Mouse (Mus musculus): ENCODE data around the gene Pim2.
"Not testable (repeated sequence)": the region's sequence is repeated elsewhere in the genome, so short reads cannot be mapped to it uniquely, and the experiment has no call there.

Pim2 gene

DNA sequence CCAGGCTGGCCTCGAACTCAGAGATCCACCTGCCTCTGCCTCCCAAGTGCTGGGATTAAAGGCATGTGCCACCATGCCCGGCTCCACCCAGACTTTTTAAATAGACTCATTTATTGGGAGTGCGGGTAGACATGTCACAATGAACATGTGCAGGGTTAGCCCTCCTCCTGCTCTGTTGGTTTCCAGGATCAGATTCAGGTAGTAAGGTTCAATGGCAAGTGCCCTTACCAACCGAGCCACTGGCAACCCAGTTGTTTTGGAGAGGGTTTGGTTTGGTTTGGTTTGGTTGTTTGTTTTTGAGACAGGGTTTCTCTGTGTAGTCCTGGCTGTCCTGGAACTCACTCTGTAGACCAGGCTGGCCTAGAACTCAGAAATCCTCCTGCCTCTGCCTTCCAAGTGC lies 31.2 kb downstream of the Pim2 start, which contains the start of gene Gm10490:
Gene Gm10490, plus strand, starts transcription at position 301 of the 400 bp plus-strand sequence.
- not testable (repeated sequence) for DNase-seq

DNA sequence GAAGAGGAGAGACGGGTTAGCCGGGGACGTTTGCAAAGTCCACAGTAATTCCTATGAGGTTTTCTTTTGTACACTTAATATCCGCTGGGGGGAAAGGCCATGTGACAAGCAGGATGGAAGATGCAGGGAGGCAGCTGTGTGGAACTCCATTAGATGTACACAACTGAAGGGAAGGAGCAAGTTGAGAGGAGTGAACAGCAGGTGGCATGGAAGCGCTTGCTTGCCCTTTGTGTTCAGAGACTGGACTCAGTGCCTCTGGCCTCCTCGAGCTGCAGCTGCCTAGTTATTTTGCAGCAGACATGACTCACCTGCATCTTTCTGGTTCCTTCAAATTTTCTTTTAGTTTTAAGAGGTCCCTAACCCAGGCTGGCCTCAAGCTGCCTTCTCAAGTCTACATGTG lies 32.4 kb downstream of the Pim2 start:
- no peak for DNase-seq

DNA sequence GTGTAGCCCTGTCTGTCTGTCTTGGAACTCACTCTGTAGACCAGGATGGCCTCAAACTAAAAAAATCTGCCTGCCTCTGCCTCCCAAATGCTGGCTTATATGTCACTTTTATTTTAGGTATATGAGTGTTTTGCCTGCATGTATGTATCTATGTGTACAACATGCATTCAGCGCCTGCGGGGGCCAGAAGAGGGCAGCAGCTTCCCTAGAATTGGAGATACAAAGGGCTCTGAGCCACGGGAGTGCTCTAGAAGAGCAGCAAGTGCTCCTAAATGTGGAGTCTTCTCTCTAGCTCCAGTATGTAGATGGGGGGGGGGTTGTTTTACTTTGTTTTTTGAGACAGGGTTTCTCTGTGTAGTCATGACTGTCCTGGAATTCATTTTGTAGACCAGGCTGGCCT lies 37.6 kb downstream of the Pim2 start:
- DNase-seq, result peak; percentile 36

DNA sequence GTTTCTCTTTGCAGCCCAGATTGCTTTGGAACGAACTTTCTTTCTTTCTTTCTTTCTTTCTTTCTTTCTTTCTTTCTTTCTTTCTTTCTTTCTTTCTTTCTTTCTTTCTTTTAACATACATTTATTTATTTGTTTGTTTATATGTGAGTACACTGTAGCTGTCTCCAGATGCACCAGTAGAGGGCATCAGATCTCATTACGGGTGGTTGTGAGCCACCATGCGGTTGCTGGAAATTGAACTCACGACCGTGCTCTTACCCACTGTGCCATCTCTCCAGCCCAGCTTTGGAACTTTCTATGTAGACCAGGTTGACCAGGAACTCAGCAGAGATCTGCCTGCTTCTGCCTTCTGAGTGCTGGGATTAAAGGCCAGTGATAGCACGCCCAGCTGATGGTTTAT lies 39.9 kb downstream of the Pim2 start:
- DNase-seq, result not testable (repeated sequence)

DNA sequence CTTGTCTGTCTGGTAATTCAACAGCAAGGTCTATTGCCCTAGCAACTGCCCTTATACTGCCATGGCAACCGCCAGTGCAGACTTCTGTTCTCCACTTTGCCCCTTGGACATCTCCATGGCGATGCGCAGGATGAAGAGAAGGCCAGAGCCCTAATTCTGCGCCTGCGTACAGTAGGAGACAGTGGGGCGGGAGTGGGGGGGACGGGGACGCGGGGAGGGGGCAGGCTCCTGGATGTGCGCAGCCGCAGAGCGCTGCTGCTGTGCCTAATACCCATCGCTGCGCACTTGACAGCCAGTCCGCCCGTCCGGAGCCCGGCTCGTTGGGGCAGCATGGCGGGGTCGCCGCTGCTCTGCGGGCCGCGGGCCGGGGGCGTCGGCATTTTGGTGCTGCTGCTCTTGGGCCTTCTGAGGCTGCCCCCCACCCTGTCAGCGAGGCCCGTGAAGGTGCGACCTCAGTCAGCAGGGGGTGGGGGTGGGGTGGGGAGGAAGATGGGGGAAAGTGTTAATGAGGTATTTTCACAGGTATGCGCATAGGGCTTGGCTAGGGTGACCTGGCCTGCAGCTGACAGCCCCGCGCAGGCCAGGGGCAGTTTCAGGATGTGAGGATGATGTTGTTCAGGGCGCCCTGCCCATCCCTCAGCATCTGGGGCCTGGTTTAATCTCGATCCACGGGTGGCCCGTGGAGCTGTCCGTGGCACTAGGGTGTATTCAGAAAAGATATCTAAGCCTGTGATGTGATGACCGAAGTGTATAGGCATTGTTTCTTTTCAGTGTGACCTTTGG lies 41.7 kb downstream of the Pim2 start, which contains the start of gene Pcsk1n:
Gene Pcsk1n, plus strand, starts transcription at position 222 of the 783 bp plus-strand sequence.
- no peak for DNase-seq

DNA sequence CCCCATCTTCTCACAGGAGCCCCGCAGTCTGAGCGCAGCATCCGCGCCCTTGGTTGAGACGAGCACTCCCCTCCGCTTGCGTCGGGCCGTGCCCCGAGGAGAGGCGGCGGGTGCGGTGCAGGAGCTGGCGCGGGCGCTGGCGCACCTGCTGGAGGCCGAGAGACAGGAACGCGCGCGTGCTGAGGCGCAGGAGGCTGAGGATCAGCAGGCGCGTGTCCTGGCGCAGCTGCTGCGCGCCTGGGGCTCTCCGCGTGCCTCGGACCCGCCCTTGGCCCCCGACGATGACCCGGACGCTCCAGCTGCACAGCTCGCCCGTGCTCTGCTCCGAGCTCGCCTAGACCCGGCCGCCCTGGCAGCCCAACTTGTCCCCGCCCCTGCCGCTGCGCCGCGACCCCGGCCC lies 44.0 kb downstream of the Pim2 start:
- DNase-seq, result no peak

DNA sequence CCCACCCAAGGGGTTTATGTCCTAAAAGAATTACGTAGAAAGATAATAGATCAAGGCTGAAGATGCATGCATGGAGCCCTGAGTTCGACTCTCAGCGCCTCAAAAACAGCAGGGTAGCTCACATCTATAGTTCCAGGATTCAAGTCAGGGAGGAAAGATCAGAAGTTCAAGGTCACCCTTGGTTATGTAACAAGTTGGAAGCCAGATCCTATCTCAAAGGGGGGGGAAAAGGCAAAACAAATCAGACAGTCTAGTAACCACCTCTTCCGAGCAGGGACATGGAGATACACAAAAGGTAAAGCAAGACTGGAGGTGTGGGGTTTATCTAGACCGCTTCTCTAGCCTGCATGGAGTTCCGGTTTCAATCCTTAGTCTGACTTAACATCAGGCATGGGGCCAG lies 48.2 kb downstream of the Pim2 start:
- DNase-seq, result no peak

DNA sequence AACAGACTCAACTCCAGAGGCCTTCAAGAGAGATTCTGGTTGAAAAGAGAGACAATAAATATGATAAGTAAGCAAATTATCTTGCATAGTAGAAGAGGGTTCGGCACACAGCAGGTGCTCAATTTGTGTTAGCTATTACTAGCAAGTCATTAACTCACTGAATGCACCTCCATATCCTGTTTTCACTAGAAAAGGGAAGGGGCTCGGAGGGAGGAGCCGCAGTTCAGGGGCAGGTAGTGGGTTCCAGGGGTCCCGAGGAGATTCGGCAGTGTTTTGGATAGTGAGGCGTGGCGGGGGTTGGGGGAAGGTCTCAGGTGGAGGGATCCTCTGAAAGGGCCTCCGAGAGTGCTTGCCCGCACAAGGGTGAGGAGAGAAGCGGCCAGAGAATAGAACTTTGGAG lies 49.1 kb downstream of the Pim2 start:
- DNase-seq, result no peak

DNA sequence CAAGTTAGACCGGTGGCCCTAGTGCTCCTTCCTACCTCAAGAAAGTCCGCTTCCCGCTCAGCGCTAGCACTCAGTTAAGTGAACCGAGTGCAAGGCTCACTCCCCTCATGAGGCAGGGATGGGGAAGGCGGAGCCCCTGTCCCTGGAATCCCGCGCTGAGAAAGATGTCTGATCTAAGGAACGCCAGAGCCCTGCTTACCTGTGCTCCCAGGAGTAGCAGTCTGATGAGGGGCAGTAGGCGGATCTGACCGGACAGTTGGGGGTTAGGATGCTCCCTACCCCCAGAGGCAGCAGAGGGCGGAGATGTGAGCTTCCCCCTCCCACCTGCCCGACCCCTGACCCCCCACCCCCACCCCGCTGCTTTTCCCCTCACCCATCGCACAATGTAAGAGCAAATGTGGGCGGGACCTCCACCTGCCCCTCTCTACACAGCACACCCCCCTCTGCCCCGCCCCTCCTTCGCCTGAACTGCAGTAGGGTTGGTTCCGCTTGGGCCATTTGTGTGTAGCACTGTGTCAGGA lies 50.3 kb downstream of the Pim2 start, which contains the start of gene Eras:
Gene Eras, minus strand, starts transcription at position 338 of the 521 bp plus-strand sequence.
- no peak for DNase-seq
